In the genomic region with DNA sequence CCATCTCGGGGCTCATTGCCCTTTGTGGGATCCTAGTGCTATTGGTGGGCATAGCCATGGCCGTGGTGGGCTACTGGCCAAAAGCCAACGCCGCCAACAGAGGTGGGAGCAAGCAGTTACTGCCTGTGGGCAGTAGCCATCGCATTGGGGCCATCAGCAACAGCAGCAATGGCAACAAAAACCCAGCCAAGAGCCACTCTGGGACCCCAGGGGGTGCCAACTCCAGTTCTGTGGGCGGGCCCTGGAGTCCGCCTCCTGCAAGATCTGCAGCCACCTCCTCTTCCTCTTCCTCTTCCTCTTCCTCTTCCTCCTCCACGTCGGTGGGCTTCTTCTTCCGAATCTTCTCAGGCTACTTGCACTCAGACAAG, we compare ENCODE assay signal across 9 mouse cellular contexts. TPM values are rescaled to one million over a fixed set of nuclear protein-coding genes. Genes with fewer than 3 reads are reported as not detected.
A peak's percentile ranks its signal among the peaks of the same experiment; 100 is the strongest.
DNase-seq lines count a peak whose midpoint lies in the region; ATAC-seq lines count a peak whose summit lies in the region.
"Had no signal": no experiment of that assay in that cellular context is flagged by ENCODE, and none has a peak within 500 bp of the region (broad histone marks: within the 10 kb centered on the region; RNA-seq: fewer than 3 reads in every experiment).

No protein-coding gene starts in this region.

- no peak overlapping the region for H3K27ac ChIP-seq in heart, embryonic 10.5 days
- no peak overlapping the region for H3K27ac ChIP-seq in limb, embryonic 13.5 days
- H3K27ac ChIP-seq: liver, embryonic 15.5 days had no signal

- no peak for DNase-seq in heart, embryonic 10.5 days (ENCODE audit: low spot score)
- DNase-seq in heart, postnatal 10 days: no peak
- DNase-seq in testis, postnatal 10 days (ENCODE audit: low spot score): peak; percentile 43
- no peak for DNase-seq in testis, postnatal 14 days (ENCODE audit: low spot score)
- no peak for DNase-seq in thymus, adult 18-20 months
- no peak for DNase-seq in retina, embryonic 14.5 days (ENCODE audit: low spot score)
- DNase-seq in thymus, postnatal 10 days (ENCODE audit: low spot score in 2 of 2): no peak

- intact Hi-C loops in heart, postnatal 10 days (cut with DNase I): loop anchor here (10.0 kb wide), 1 partner anchor 976 kb away; no protein-coding TSS in a partner anchor

- ATAC-seq in limb, embryonic 13.5 days (ENCODE audit: low FRiP score, low read depth): no peak

- peak overlapping the region; percentile 99 for H3K4me2 ChIP-seq in limb, embryonic 13.5 days (replicated peaks)

- H3K9me3 ChIP-seq in heart, embryonic 10.5 days: no peaks in the 10 kb centered on the region
- no peaks in the 10 kb centered on the region for H3K9me3 ChIP-seq in limb, embryonic 13.5 days
- H3K9me3 ChIP-seq: liver, embryonic 15.5 days had no signal

- WGBS in heart, embryonic 10.5 days: 11% methylated on average over 10 of the region's 10 CpGs
- 8% methylated on average over 10 of the region's 10 CpGs for WGBS in limb, embryonic 13.5 days

- H3K4me3 ChIP-seq in heart, embryonic 10.5 days: peak overlapping the region; percentile 76
- peak overlapping the region; percentile 62 for H3K4me3 ChIP-seq in limb, embryonic 13.5 days

- no peaks in the 10 kb centered on the region for H3K36me3 ChIP-seq in heart, embryonic 10.5 days
- no peaks in the 10 kb centered on the region for H3K36me3 ChIP-seq in limb, embryonic 13.5 days
- H3K36me3 ChIP-seq: liver, embryonic 15.5 days had no signal

- peaks cover 38% of the 10 kb centered on the region for H3K4me1 ChIP-seq in heart, embryonic 10.5 days
- peaks cover 39% of the 10 kb centered on the region for H3K4me1 ChIP-seq in limb, embryonic 13.5 days
- H3K4me1 ChIP-seq: liver, embryonic 15.5 days had no signal

- peaks cover 78% of the 10 kb centered on the region for H3K27me3 ChIP-seq in heart, embryonic 10.5 days (ENCODE audit: insufficient read depth, poor library complexity, severe bottlenecking)
- H3K27me3 ChIP-seq in limb, embryonic 13.5 days: peaks cover 75% of the 10 kb centered on the region

- H3K9ac ChIP-seq in limb, embryonic 13.5 days: no peak overlapping the region
- H3K9ac ChIP-seq: liver, embryonic 15.5 days had no signal

RNA-seq across cellular contexts. Expression of a gene that starts 14.1 kb away (rescaled TPM):
- 0.18 and 0.39 TPM in 2 replicates for polyA plus RNA-seq in heart, embryonic 10.5 days (2016; fragmentation: Nextera tagmentation; extraction: Ambion mirVana)
- under 1 TPM; 0.14 to 0.15 TPM for total RNA-seq in heart, postnatal 10 days (2021)
- 0.97 and 1.1 TPM in 2 replicates for polyA plus RNA-seq in limb, embryonic 13.5 days (2015; fragmentation: Nextera tagmentation; extraction: Ambion mirVana)
- polyA plus RNA-seq: liver, embryonic 15.5 days had no signal
